Mouse (Mus musculus): ENCODE measurements around the gene Igf1r.
"Not testable (repeated sequence)": the region's sequence is repeated elsewhere in the genome, so short reads cannot be mapped to it uniquely, and the experiment has no call there.

The Igf1r gene

DNA sequence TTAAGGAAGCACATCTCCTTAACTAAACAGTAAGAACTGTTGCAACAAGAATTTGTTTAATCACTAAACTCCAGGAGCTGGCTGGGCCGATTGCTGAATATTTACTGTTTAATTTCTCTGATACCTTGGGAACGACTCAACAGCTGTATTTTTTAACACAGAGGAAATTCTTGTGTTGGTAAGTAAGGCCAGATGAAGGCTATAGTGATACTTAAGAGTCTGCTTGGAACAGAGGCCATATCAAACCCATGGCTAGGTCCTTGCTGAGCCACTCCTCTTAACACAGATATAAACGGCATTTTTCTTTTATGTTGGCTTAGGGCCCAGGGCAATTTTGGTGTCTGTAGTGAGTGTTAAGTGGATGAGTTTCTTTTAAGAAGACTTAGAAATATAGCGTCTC, 317.9 kb downstream of the Igf1r start:
- no peak for DNase-seq (ENCODE audit: low spot score in 2 of 2)

DNA sequence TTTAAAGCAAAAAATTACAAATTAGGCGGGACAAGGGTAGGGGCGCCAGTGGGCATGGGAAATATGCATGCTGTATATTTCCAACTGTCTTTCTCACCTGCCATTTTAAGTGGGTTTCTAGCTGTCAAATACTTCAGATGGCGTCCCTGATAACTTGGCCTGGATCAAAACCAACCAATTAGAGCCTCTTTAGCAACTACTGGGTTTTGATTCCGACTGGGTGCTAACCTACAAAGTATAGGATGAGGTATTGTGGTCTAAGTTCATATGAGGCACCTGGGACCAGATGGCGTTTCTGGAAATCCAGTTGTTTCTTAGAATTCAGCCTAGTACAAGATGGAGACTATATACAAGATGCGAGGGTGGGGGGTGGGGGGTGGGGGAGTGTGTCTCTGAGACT, 319.2 kb downstream of the Igf1r start:
- DNase-seq (ENCODE audit: low spot score in 2 of 2), result no peak

DNA sequence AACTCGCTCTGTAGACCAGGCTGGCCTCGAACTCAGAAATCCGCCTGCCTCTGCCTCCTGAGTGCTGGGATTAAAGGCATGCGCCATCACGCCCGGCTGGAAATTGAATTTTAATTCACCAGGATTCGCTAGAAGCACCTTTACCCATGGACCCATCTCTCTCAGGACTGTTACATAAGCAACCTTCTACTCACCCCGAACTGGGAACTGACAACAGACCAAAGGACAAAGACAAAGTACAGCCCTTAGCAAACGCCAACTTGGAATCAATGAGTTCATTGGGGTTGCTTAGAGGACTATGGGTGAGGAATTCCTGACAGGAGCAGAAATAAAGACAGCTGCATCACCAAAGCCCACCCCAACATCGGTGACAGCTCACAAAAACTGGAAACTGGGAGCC, 320.0 kb downstream of the Igf1r start:
- no peak for DNase-seq (ENCODE audit: low spot score in 2 of 2)

DNA sequence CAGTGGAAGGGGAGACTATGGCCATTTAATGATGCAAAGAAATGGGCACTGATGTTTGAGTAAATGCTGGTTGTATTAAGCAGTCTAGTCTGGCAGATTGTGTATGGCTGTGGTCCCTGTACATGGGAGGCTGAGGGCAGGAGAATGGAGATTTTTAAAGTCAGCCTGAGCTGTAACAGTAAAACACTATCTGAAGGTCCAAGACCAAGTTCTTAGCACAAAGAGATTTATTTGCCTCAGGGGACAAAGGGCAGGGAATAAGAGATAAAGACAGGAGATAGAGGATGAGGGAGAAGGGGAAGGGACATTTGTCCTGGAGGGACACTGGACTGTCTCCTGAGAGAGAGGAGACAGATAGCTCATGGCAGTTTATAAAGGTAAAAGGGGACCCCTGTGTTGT, 320.9 kb downstream of the Igf1r start, which contains the start of gene Fam169b:
Fam169b (plus strand) TSS at position 325 of the 400 bp plus-strand sequence.
- no peak for DNase-seq (ENCODE audit: low spot score in 2 of 2)

DNA sequence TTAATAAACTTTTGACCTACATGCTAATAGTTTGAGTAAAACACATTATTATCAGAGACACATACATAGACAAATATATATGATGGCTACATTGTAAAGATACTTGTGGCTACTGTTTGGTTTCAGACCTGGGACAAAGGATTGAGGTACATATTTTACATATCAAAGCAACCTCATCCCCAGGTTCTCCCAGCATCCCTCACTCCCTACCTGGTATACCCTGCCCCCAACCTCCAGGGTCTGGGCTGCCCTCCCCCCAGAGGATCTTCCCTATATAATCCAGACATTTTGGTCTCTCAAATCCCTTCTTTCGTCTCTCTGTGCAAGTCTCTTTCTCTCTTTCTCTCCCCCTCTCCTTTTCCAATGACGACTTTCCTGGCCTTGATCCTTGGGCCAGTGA, 321.6 kb downstream of the Igf1r start:
- DNase-seq (ENCODE audit: low spot score in 2 of 2), result no peak

DNA sequence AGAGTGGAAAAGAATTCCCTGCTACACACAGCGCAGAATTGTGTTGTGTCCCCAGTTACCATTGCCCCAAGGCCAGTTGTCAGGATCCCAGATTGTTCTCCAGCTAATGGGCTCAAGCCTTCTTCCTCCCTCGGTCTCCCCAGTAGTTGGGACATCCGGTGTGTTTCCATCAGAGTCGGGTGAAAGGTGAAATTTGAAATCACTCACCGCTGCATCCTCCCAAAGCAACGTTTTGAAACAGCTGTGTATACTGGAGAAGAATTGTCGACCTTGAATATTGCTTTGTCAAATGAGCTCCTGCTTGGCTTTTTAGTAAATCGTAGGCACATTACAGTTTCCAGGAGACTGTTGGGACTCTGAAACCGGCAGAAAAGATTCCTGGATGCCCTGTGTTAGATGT, 322.3 kb downstream of the Igf1r start:
- DNase-seq (ENCODE audit: low spot score in 2 of 2), result no peak

DNA sequence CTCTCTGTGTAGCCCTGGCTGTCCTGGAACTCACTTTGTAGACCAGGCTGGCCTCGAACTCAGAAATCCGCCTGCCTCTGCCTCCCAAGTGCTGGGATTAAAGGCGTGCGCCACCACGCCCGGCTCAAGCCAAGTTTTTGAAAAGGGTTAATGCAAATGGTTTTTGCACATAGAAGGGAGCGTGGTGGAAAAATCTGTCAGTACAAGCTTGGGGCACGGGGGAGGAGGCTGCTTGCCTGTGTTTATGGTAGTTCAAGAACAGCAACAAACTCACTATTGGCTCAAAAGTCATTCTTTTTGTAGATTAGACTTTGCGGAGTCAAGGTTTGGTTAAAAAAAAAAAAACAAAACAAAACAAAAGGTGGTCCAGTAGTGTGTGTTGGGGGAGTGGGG, 322.8 kb downstream of the Igf1r start:
- not testable (repeated sequence) for DNase-seq (ENCODE audit: low spot score in 2 of 2)

DNA sequence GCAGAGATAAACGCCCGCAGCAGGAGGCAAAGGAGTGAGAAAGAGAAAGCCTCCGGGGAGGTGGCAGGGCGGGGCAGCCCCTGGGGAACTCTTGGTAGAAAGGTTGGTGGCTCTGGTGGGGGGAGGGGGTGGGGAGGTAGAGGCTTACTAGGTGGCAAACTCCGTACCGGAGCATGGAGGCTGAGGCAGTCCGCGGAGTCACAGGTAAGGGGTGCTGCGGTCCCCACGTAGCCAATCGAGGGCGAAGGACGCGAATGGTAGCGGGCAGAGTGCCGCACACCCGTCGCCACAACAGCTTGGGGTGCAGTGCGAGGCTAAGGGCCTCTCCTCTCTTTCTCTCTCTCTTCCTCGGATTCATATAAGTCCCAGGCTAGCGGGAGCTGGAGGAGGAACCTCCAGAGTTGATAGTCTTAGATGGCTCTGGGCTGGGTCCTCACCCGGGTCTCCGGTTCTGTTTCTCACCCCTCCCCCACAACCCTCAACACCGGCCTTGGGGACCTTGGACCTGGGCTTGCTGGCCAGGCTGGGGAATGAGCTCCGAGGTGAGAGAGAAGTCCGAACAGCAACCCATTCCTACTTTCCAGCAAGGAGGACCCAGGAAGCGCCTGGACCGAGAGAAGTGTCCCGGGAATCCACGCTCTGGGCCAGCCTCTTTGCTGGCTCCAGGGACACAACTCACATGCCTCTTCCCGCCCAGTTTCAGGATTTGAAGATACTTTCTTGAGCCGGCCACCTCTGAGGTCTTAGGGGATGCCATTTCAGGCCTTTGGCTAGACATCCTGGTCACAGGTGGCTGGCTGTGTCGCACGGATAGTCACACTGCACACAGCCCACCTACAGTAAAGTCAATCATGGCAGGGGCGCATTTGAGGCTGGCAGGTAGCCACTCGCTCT, 323.5 kb downstream of the Igf1r start:
- DNase-seq (ENCODE audit: low spot score in 2 of 2), result peak in 1 of 2 experiments; percentile 5

DNA sequence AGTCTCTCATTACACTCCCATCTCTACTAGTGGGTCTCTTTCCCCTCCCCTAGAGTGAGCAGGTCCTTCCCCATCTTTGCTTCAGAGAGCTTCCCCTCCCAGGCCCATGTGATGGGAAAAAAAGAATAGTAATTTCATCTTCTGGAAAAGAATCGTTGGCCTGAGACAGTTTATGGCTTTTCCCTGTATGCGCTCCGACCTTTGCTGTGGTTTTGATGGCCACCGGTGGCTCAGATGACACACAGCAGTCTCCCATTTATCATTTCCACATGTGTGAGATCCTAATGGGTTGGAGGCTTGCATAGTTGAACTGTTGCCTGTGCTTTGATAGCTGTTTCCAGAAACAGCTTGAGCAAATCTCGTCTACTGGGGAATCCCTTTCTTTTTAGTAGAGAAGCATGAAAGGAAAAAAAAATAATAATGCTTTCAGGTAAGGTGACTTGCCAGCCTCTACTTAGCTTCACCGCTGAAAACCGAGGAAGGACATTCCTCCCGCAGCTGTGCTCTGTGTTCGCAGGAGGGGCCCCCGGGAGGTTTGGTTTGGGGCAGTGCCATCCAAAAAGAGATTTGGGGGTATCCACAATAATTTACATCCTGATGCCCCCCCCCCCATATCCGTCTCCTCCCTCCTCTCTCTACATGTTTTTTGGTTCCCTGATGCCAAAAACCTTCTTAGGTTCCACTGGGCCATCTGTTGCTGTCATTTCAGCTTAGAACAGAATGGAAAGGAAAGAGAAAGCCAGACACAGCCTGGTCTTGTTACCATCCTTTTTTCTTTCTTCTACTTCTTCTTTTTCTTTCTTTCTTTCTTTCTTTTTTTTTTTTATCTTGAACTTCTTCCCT, 324.6 kb downstream of the Igf1r start:
- no peak for DNase-seq (ENCODE audit: low spot score in 2 of 2)

DNA sequence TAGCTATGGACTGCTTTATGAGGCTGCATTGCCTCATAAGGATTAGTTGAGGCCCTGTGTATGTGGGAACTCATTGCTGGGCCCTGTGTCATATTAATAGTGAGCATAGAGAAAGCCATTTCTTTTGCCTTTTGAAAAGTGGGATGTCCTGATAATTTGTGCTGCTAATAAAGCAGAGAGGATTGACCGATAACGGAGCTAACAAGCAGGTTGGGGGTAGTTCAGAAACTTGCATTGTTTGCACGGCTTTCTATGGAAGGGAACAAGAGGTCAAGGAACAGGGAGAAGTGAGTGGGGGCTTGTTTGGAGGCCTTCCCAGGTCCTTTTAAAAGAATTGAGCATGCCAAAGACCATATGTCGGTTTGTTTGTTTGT, 325.3 kb downstream of the Igf1r start:
- no peak for DNase-seq (ENCODE audit: low spot score in 2 of 2)

DNA sequence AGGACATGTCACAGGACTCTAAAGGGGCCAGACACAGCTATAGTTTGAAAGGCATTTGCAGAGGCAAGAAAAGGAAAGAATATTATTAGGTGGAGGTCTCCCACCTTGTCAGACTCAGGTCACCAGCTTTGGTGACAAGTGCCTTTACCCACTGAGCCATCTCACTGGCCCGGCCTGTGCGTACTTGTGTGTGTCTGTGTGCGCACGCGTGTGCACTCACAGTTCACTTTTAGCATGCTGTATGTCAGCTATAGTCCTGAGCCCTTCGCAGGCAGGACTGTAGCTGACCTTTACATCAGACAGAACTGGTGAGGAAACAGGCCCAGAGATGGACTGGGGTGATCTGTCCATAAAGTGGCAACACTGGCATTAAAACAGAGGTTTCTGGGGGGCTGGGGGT, 325.8 kb downstream of the Igf1r start:
- DNase-seq (ENCODE audit: low spot score in 2 of 2), result no peak

DNA sequence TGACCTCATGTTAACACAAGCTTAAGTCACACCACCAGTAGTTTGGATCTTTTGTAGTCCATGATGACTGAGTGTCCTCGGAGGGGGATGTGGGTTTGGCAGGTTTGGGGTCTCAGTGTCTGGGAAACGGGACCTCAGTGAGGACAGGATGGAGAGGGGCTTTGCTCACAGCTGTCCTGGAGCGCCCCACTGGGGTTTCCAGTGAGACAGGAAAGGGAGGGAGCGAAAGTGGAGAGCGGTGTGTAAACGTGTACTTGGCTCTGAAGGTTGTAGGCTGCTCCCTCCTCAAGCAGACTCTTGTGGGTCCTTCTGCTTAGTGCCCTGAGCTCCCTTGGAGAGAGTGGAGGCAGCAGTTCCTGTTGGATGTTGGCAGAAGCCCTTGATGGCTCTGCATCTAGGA, 326.3 kb downstream of the Igf1r start:
- DNase-seq (ENCODE audit: low spot score in 2 of 2), result no peak

DNA sequence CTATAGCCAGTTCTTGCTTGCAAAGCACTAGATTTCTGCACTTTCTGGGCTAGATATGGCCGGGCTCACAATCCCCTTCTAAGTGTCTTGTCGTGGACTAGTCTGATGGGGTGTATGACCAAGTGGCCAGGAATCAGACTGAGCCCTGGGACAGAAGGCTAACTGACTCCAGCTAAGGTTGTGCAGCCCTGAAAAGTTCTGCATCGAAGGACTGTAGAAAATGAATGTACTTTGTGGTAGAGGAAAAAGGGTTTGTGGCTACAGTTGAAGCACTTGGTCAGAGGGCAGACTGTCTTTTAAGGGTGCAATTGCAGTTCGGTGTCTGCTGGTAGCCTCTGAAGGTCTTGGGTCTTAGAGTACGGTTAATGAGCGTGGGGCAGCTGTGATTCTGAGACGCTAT, 326.9 kb downstream of the Igf1r start:
- DNase-seq (ENCODE audit: low spot score in 2 of 2), result no peak

DNA sequence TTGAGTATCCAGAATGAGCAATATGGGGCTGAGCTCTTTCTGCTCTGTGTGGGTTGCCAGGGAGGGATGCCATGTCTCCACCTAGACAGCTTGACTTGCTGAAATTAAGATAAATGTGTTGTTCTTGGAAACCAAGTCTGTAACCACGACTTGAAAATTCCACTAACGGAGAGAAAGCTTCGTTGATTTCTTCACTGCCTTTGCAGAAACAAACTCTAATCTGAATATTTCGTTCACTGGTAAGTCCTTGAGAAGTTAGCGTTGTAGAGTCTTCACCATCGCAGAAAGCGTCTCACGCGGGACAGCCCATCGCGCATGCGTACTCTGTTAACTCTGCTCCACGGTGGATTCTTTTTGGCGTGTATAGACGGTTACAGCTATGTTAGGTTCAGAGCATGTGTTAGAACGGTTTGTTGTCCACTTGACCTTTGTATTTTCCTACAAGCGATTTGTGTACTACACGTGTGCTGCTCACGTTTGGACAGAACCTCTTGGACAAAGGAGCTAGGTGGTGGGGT, 327.8 kb downstream of the Igf1r start:
- no peak for DNase-seq (ENCODE audit: low spot score in 2 of 2)

DNA sequence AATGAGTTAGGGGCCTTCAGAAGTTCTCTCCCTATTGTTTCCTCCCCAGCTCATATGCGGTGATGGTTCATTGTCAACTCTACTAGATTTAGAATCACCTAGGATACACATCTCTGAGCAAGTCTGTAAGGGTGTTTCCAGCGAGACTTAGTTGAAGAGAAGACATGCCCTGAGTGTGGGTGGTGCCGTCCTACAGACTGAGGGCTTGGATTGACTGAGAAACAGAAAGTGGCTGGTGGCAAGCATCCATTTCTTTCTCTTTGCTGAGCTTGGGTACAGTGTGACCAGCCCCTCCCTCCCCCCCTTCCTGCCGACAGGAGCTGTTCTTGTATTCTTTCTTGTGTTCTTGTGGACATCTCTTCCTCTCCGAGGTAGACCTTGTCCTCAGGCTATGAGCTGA, 328.7 kb downstream of the Igf1r start:
- no peak for DNase-seq (ENCODE audit: low spot score in 2 of 2)

DNA sequence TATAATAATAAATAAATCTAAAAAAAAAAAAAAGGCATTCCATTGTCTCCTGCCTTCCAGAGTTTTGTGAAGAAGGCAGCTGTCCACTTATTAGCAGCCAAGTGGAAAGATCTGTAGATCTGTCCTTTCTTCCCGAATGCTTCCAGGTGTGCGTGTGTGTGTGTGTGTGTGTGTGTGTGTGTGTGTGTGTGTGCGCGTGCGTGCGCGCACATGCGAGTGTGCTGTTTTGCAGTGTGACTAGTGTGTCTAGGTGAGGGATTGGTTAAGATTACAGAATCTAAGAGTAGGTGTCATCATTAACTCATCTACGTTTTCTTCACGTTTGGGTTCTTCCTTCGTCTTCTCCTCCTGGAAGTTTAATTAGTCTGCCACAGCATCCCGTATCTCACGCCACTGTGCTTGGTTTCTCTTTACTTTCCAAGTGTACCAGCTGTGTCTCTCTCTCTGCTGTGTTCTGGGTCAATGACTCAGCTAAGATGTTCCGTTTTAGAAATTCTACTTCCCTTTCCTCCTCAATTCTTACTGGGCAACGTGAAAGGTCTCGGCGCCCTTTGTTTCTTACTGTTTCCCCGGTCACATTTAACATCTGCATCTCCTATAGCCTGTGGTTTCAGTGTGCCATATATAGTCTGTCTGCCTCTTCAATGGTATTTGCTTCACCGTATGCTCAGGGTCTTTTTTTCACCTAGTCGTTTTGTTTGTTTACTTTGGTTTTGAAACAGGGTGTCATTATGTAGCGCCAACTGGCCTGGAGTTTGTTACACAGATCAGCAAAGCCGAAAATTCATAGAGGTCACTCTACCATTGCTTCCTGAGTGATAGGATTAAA, 329.9 kb downstream of the Igf1r start:
- no peak for DNase-seq (ENCODE audit: low spot score in 2 of 2)

DNA sequence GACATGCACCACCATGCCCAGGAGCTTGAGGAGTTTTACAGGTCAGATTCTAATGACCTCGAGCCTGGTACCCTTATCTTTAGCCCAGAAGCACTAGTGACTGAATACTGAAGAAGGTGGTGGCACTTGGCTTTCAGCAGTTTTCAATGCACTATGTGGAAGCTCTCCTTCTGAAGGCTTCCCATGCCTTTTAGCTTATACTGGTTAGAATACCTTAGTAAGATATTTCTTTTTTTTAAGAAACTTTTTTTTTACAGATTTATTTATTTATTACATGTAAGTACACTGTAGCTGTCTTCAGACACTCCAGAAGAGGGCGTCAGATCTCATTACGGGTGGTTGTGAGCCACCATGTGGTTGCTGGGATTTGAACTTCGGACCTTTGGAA, 330.5 kb downstream of the Igf1r start:
- DNase-seq (ENCODE audit: low spot score in 2 of 2), result not testable (repeated sequence)
